Mouse (Mus musculus): ENCODE measurements around the gene Grin3b.

The Grin3b gene

GRCm38 (mm10) chr10:79986232-79986878 is 15.8 kb downstream of the Grin3b start:
- peak; percentile 79 for DNase-seq (ENCODE audit: extremely low read depth, insufficient read length, low spot score)

GRCm38 (mm10) chr10:79986963-79987362 is 16.4 kb downstream of the Grin3b start:
- peak; percentile 93 for DNase-seq (ENCODE audit: extremely low read depth, insufficient read length, low spot score)

GRCm38 (mm10) chr10:79987771-79988505 is 17.4 kb downstream of the Grin3b start:
- peak; percentile 66 for DNase-seq (ENCODE audit: extremely low read depth, insufficient read length, low spot score)

GRCm38 (mm10) chr10:79988506-79989271 is 18.2 kb downstream of the Grin3b start, which contains the start of gene Cnn2:
Gene Cnn2, plus strand, starts transcription at chr10:79988584.
- DNase-seq (ENCODE audit: extremely low read depth, insufficient read length, low spot score): peak; percentile 86

GRCm38 (mm10) chr10:79989272-79989786 is 18.8 kb downstream of the Grin3b start:
- no peak for DNase-seq (ENCODE audit: extremely low read depth, insufficient read length, low spot score)

GRCm38 (mm10) chr10:79989870-79990269 is 19.4 kb downstream of the Grin3b start:
- peak; percentile 85 for DNase-seq (ENCODE audit: extremely low read depth, insufficient read length, low spot score)

- DNase-seq (ENCODE audit: extremely low read depth, insufficient read length, low spot score): no peak
These were observed 20.6 kb downstream of the Grin3b start for GRCm38 (mm10) chr10:79991099-79991498.

- DNase-seq (ENCODE audit: extremely low read depth, insufficient read length, low spot score): no peak
These were observed 21.0 kb downstream of the Grin3b start for GRCm38 (mm10) chr10:79991548-79991947.

GRCm38 (mm10) chr10:79994397-79995115 is 24.0 kb downstream of the Grin3b start:
- no peak for DNase-seq (ENCODE audit: extremely low read depth, insufficient read length, low spot score)

- DNase-seq (ENCODE audit: extremely low read depth, insufficient read length, low spot score): no peak
These were observed 25.1 kb downstream of the Grin3b start for GRCm38 (mm10) chr10:79995636-79996035.

GRCm38 (mm10) chr10:79996272-79997033 is 25.9 kb downstream of the Grin3b start, which contains the start of gene Abca7:
Gene Abca7, plus strand, starts transcription at chr10:79996494.
- peak; percentile 89 for DNase-seq (ENCODE audit: extremely low read depth, insufficient read length, low spot score)

GRCm38 (mm10) chr10:79997034-79997760 is 26.7 kb downstream of the Grin3b start:
- DNase-seq (ENCODE audit: extremely low read depth, insufficient read length, low spot score): peak; percentile 80

- DNase-seq (ENCODE audit: extremely low read depth, insufficient read length, low spot score): no peak
These were observed 27.3 kb downstream of the Grin3b start for GRCm38 (mm10) chr10:79997819-79998218.

GRCm38 (mm10) chr10:80001945-80002344 is 31.4 kb downstream of the Grin3b start:
- no peak for DNase-seq (ENCODE audit: extremely low read depth, insufficient read length, low spot score)

GRCm38 (mm10) chr10:80002829-80003228 is 32.3 kb downstream of the Grin3b start:
- no peak for DNase-seq (ENCODE audit: extremely low read depth, insufficient read length, low spot score)

GRCm38 (mm10) chr10:80003374-80004232 is 33.1 kb downstream of the Grin3b start:
- peak; percentile 69 for DNase-seq (ENCODE audit: extremely low read depth, insufficient read length, low spot score)

GRCm38 (mm10) chr10:80004233-80004705 is 33.8 kb downstream of the Grin3b start:
- DNase-seq (ENCODE audit: extremely low read depth, insufficient read length, low spot score): no peak

- no peak for DNase-seq (ENCODE audit: extremely low read depth, insufficient read length, low spot score)
These were observed 41.2 kb downstream of the Grin3b start for GRCm38 (mm10) chr10:80011740-80012139.
